Mouse (Mus musculus) adrenal gland (tissue): ENCODE measurements around the gene Prss32.
"Not testable (repeated sequence)": the region's sequence is repeated elsewhere in the genome, so short reads cannot be mapped to it uniquely, and the experiment has no call there.

ENCODE experiments used
- intact Hi-C: fragments of 180-260 bp; cut with DNase I; formaldehyde crosslinking; loops from one replicate; pipeline ENCODE4 v1.15.1; 2025

The Prss32 gene

GRCm38 (mm10) chr17:23836006-23836575 lies 7.6 kb upstream of the Prss32 start, which contains the start of gene Prss33:
Prss33 (minus strand) TSS chr17:23836056.
- intact Hi-C loops: no loop called here

- intact Hi-C loops: loop anchor here (5.0 kb wide), 1 partner anchor 69 kb away; the partner anchor contains the start of gene Flywch1
These were observed 2.5 kb upstream of the Prss32 start for GRCm38 (mm10) chr17:23841145-23841544.

GRCm38 (mm10) chr17:23843141-23843811 lies 379 bp upstream of the Prss32 start:
- intact Hi-C loops: loop anchor here (5.0 kb wide), 1 partner anchor 71 kb away; the partner anchor contains the start of gene Flywch1

- intact Hi-C loops: no loop called here
These were observed 6.4 kb downstream of the Prss32 start for GRCm38 (mm10) chr17:23850028-23850427.

- intact Hi-C loops: no loop called here
These were observed 7.4 kb downstream of the Prss32 start for GRCm38 (mm10) chr17:23850853-23851749.

- intact Hi-C loops: loop anchor here (2.0 kb wide), 1 partner anchor 108 kb away; no protein-coding TSS in a partner anchor
These were observed 9.6 kb downstream of the Prss32 start for GRCm38 (mm10) chr17:23853292-23853691.

- intact Hi-C loops: no loop called here
These were observed 10.6 kb downstream of the Prss32 start for GRCm38 (mm10) chr17:23854229-23854765.

- intact Hi-C loops: no loop called here
These were observed 13.5 kb downstream of the Prss32 start for GRCm38 (mm10) chr17:23857193-23857592.

GRCm38 (mm10) chr17:23857913-23858312 lies 14.3 kb downstream of the Prss32 start:
- intact Hi-C loops: no loop called here

GRCm38 (mm10) chr17:23862926-23863325 lies 19.3 kb downstream of the Prss32 start:
- intact Hi-C loops: no loop called here

GRCm38 (mm10) chr17:23867756-23868155 lies 24.1 kb downstream of the Prss32 start, which contains the start of gene Prss21:
Prss21 (plus strand) TSS chr17:23868056.
- intact Hi-C loops: no loop called here

GRCm38 (mm10) chr17:23868513-23868912 lies 24.9 kb downstream of the Prss32 start:
- intact Hi-C loops: no loop called here

GRCm38 (mm10) chr17:23873884-23874856 lies 30.5 kb downstream of the Prss32 start:
- intact Hi-C loops: loop anchor here (2.0 kb wide), 1 partner anchor 87 kb away; no protein-coding TSS in a partner anchor

GRCm38 (mm10) chr17:23876741-23877140 lies 33.1 kb downstream of the Prss32 start:
- intact Hi-C loops: no loop called here

- intact Hi-C loops: no loop called here
These were observed 33.5 kb downstream of the Prss32 start for GRCm38 (mm10) chr17:23877166-23877565.

- intact Hi-C loops: not testable (repeated sequence)
These were observed 36.9 kb downstream of the Prss32 start, which contains the start of the genes Dcpp1 and Dcpp2 for GRCm38 (mm10) chr17:23880576-23880975. Dcpp1 (plus strand) TSS chr17:23880876. Dcpp2 (plus strand) TSS chr17:23880880.
